Mouse (Mus musculus) embryonic facial prominence, embryonic 12.5 days (tissue): ENCODE results near the gene Slc5a2. TPM values are rescaled to one million over a fixed set of nuclear protein-coding genes. Genes with fewer than 3 reads are reported as not detected.

Source experiments
- ATAC-seq: fragments of 200-750 bp; cut with Nextera tagmentation; 2 replicates; pipeline ENCODE4 v1.8.0; 2017; ENCODE audit not compliant: insufficient number of reproducible peaks, insufficient read depth, low FRiP score, low TSS enrichment
- H3K27ac ChIP-seq: fragments of 300-500 bp; sonication (generic); 2 replicates; pipeline ENCODE4 v1.5.1; 2016; ENCODE audit warnings: mild to moderate bottlenecking
- H3K27me3 ChIP-seq: fragments of 300-500 bp; sonication (generic); 2 replicates; pipeline ENCODE4 v1.6.1; 2016; ENCODE audit warnings: mild to moderate bottlenecking, moderate library complexity
- H3K36me3 ChIP-seq: fragments of 300-500 bp; sonication (generic); 2 replicates; pipeline ENCODE4 v1.6.1; 2016; ENCODE audit warnings: mild to moderate bottlenecking
- H3K4me1 ChIP-seq: fragments of 300-500 bp; sonication (generic); 2 replicates; pipeline ENCODE4 v1.6.1; 2016
- H3K4me2 ChIP-seq: fragments of 300-500 bp; sonication (generic); replicated peaks from 2 replicates; pipeline ENCODE4 v1.6.1; 2016; ENCODE audit warnings: mild to moderate bottlenecking, moderate library complexity
- H3K4me3 ChIP-seq: fragments of 300-500 bp; sonication (generic); 2 replicates; pipeline ENCODE4 v1.5.1; 2016; ENCODE audit warnings: mild to moderate bottlenecking
- H3K9ac ChIP-seq: fragments of 300-500 bp; sonication (generic); 2 replicates; pipeline ENCODE4 v1.6.1; 2016; ENCODE audit warnings: mild to moderate bottlenecking, moderate library complexity
- H3K9me3 ChIP-seq: fragments of 300-500 bp; sonication (generic); 2 replicates; pipeline ENCODE4 v1.6.1; 2016; ENCODE audit warnings: mild to moderate bottlenecking, moderate library complexity
- WGBS: fragments of 180-500 bp; shearing (Covaris S2); methylation state at CpG from one replicate; pipeline ENCODE4 v1.1.7; 2016; 5-methylcytosine and 5-hydroxymethylcytosine counted together
- polyA plus RNA-seq: library from polyadenylated mRNA; unstranded; fragments of >200 nt; fragmentation: Nextera tagmentation; extraction: Ambion mirVana; gene quantifications from 2 replicates; pipeline ENCODE4 v1.2.1, GENCODE M21; 2016

Gene Slc5a2
- polyA plus RNA-seq, 1 experiment from 2014 or later: 0.35 TPM

GRCm38 (mm10) chr7:128304198-128304597 is 38.7 kb downstream of the Slc5a2 start:
- H3K9me3 ChIP-seq: no peaks in the 10 kb centered on the region
- no peak overlapping the region for H3K9ac ChIP-seq
- H3K4me2 ChIP-seq: no peak overlapping the region
- 52% methylated on average over 6 of the region's 6 CpGs for WGBS
- no peak overlapping the region for H3K4me3 ChIP-seq
- H3K27me3 ChIP-seq: no peaks in the 10 kb centered on the region
- H3K36me3 ChIP-seq: no peaks in the 10 kb centered on the region
- ATAC-seq: no peak
- no peak overlapping the region for H3K27ac ChIP-seq
- H3K4me1 ChIP-seq: peaks cover 16% of the 10 kb centered on the region; the same call in 1 of the 2 replicates

DNA sequence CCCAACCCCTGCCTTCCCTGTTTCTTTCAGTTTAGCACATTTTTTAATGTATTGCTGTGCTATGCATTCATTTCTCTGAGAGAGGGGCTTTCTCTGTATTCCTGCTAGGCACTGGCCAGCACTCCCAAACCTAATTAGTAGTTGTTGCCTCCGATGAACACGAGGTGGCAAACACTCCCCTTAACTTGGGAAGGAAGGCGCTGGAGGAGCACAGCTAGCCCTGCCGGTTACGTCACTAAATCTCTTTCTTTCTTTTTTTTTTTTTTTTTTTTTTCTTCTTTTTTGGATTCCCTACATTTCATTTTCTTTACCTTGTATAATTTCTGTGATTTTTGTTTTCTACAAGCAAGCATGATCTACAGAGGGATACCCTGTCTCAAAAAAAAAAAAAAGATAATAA is 39.5 kb downstream of the Slc5a2 start:
- Histone ChIP-seq H3K9ac (no peak overlapping the region), H3K27ac (no peak overlapping the region), H3K4me1 (peaks cover 20% of the 10 kb centered on the region; the same call in 1 of the 2 replicates), H3K4me3 (no peak overlapping the region), H3K27me3 (no peaks in the 10 kb centered on the region), H3K9me3 (no peaks in the 10 kb centered on the region), H3K36me3 (no peaks in the 10 kb centered on the region), H3K4me2 (no peak overlapping the region)
- WGBS: 11% methylated on average over 5 of the region's 5 CpGs
- ATAC-seq: no peak

- Histone ChIP-seq H3K4me1 (peaks cover 16% of the 10 kb centered on the region; the same call in 1 of the 2 replicates), H3K27ac (no peak overlapping the region), H3K4me3 (no peak overlapping the region), H3K4me2 (no peak overlapping the region), H3K27me3 (no peaks in the 10 kb centered on the region), H3K36me3 (no peaks in the 10 kb centered on the region), H3K9me3 (no peaks in the 10 kb centered on the region), H3K9ac (no peak overlapping the region)
- ATAC-seq: no peak
Measured at GRCm38 (mm10) chr7:128307851-128308250, 42.4 kb downstream of the Slc5a2 start.

- H3K9me3 ChIP-seq: no peaks in the 10 kb centered on the region
- no peak overlapping the region for H3K4me3 ChIP-seq
- no peaks in the 10 kb centered on the region for H3K36me3 ChIP-seq
- H3K4me2 ChIP-seq: no peak overlapping the region
- H3K9ac ChIP-seq: no peak overlapping the region
- H3K27me3 ChIP-seq: no peaks in the 10 kb centered on the region
- 73% methylated on average over 3 of the region's 3 CpGs for WGBS
- H3K27ac ChIP-seq: no peak overlapping the region
- ATAC-seq: no peak
- peaks cover 15% of the 10 kb centered on the region; the same call in 1 of the 2 replicates for H3K4me1 ChIP-seq
Measured at GRCm38 (mm10) chr7:128309216-128309615, 43.8 kb downstream of the Slc5a2 start.

GRCm38 (mm10) chr7:128309776-128310175 is 44.3 kb downstream of the Slc5a2 start:
- H3K36me3 ChIP-seq: no peaks in the 10 kb centered on the region
- WGBS: 91% methylated on average over 1 of the region's 1 CpGs
- peaks cover 11% of the 10 kb centered on the region; the same call in 1 of the 2 replicates for H3K4me1 ChIP-seq
- no peaks in the 10 kb centered on the region for H3K27me3 ChIP-seq
- H3K9me3 ChIP-seq: no peaks in the 10 kb centered on the region
- H3K27ac ChIP-seq: no peak overlapping the region
- H3K9ac ChIP-seq: no peak overlapping the region
- ATAC-seq: no peak
- H3K4me3 ChIP-seq: no peak overlapping the region
- no peak overlapping the region for H3K4me2 ChIP-seq

DNA sequence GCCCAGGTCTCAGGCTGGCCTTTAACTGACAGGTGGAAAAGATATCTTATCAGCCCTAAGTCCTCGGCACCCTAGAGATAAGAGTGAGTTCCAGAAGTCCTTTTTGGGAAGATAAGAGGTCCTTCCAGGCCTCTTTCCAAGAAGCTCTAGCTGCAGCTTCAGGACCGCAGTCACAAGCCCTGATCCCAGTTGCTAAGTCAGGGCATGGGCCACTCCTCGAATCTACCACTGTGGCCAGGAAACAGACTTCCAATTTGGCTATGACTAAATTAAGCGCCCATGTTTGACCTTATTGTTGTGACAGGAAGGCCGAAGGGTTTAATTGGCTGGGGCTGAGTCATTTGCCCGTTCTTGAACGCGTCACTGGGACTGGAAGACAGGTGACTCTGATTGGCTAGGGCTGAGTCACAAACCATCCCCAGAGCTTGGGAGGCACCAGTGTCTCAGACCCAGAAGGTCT is 44.8 kb downstream of the Slc5a2 start:
- Histone ChIP-seq H3K9ac (no peak overlapping the region), H3K27me3 (no peaks in the 10 kb centered on the region), H3K4me1 (peaks cover 10% of the 10 kb centered on the region; the same call in 1 of the 2 replicates), H3K9me3 (no peaks in the 10 kb centered on the region), H3K36me3 (no peaks in the 10 kb centered on the region), H3K4me2 (no peak overlapping the region), H3K27ac (no peak overlapping the region), H3K4me3 (no peak overlapping the region)
- WGBS: 56% methylated on average over 8 of the region's 8 CpGs
- ATAC-seq: no peak

DNA sequence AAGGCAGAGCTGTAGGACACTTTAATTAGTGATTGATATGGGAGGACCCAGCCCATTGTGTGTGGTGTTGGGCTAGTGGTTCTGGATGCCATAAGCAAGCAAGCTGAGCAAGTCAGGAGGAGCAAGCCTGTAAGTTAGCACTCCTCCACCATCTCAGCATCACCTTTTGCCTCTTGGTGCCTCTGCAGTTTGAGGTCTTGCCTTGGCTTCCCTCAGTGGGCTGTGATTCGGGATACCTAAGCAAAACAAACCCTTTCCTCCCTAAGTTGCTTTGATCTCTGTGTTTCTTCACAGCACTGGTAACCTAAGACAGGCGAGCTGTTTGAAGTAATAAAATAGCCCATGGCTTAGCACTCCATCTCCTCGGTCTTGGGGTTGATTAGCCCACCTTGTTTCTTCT is 45.8 kb downstream of the Slc5a2 start:
- no peak for ATAC-seq
- 51% methylated on average over 3 of the region's 3 CpGs for WGBS
- Histone ChIP-seq H3K27ac (no peak overlapping the region), H3K9ac (no peak overlapping the region), H3K4me1 (peaks cover 10% of the 10 kb centered on the region; the same call in 1 of the 2 replicates), H3K4me2 (no peak overlapping the region), H3K4me3 (no peak overlapping the region), H3K36me3 (no peaks in the 10 kb centered on the region), H3K27me3 (no peaks in the 10 kb centered on the region), H3K9me3 (no peaks in the 10 kb centered on the region)

GRCm38 (mm10) chr7:128311811-128312210 is 46.4 kb downstream of the Slc5a2 start:
- no peak overlapping the region for H3K9ac ChIP-seq
- H3K4me3 ChIP-seq: no peak overlapping the region
- H3K36me3 ChIP-seq: no peaks in the 10 kb centered on the region
- no peaks in the 10 kb centered on the region for H3K9me3 ChIP-seq
- H3K4me1 ChIP-seq: peaks cover 10% of the 10 kb centered on the region; the same call in 1 of the 2 replicates
- no peaks in the 10 kb centered on the region for H3K27me3 ChIP-seq
- no peak for ATAC-seq
- WGBS: 78% methylated on average over 8 of the region's 8 CpGs
- H3K27ac ChIP-seq: no peak overlapping the region
- no peak overlapping the region for H3K4me2 ChIP-seq

DNA sequence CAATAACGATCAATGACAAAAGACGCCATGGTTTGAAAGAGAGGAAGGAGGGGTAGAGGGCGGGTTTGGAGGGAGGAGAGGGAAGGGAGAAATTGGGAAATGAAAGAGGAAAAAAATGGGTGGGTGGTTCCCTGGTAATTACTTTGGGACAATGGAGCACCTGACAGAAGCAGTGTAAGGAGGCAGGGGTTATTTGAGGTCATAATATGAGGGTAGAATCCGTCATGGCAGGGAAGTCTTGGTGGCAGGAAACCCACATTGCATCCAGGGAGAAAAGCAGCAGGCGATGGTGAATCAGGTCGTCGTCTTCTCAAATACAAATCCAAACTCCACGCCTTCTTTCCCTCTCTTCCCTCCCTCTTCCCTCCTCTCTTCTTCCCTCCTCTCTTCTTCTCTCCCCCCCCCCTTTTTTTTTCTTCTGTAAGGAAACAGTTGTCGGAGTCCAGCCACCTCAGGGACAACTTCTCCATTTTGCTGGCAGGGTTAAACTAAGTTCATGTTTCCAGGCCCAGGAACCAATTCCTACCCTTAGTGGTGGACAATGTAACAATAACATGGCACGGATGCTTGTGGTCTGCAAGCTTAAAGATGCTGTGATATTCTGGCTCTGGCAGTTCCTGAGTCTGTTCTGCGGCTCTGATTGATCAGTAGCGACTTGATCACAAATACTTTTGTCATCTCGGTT is 47.1 kb downstream of the Slc5a2 start:
- Histone ChIP-seq H3K4me1 (peaks cover 10% of the 10 kb centered on the region; the same call in 1 of the 2 replicates), H3K36me3 (no peaks in the 10 kb centered on the region), H3K27me3 (no peaks in the 10 kb centered on the region), H3K4me2 (no peak overlapping the region), H3K27ac (no peak overlapping the region), H3K4me3 (no peak overlapping the region), H3K9me3 (no peaks in the 10 kb centered on the region), H3K9ac (no peak overlapping the region)
- ATAC-seq: no peak
- 81% methylated on average over 13 of the region's 13 CpGs for WGBS

- 90% methylated on average over 2 of the region's 2 CpGs for WGBS
- no peak overlapping the region for H3K9ac ChIP-seq
- peaks cover 14% of the 10 kb centered on the region; the same call in 1 of the 2 replicates for H3K4me1 ChIP-seq
- no peak for ATAC-seq
- H3K27me3 ChIP-seq: no peaks in the 10 kb centered on the region
- no peak overlapping the region for H3K4me2 ChIP-seq
- H3K27ac ChIP-seq: no peak overlapping the region
- H3K9me3 ChIP-seq: no peaks in the 10 kb centered on the region
- H3K36me3 ChIP-seq: no peaks in the 10 kb centered on the region
- no peak overlapping the region for H3K4me3 ChIP-seq
Measured at GRCm38 (mm10) chr7:128313601-128314000, 48.1 kb downstream of the Slc5a2 start.

- Histone ChIP-seq H3K4me1 (peaks cover 7% of the 10 kb centered on the region; the same call in 1 of the 2 replicates), H3K4me3 (no peak overlapping the region), H3K36me3 (no peaks in the 10 kb centered on the region), H3K27me3 (no peaks in the 10 kb centered on the region), H3K9me3 (no peaks in the 10 kb centered on the region), H3K27ac (no peak overlapping the region), H3K9ac (no peak overlapping the region), H3K4me2 (no peak overlapping the region)
- WGBS: 78% methylated on average over 7 of the region's 7 CpGs
- ATAC-seq: no peak
Measured at GRCm38 (mm10) chr7:128314491-128314890, 49.0 kb downstream of the Slc5a2 start.

GRCm38 (mm10) chr7:128317011-128317410 is 51.6 kb downstream of the Slc5a2 start:
- H3K9ac ChIP-seq: no peak overlapping the region
- H3K4me1 ChIP-seq: peaks cover 16% of the 10 kb centered on the region
- 59% methylated on average over 4 of the region's 4 CpGs for WGBS
- ATAC-seq: no peak
- no peaks in the 10 kb centered on the region for H3K9me3 ChIP-seq
- no peak overlapping the region for H3K27ac ChIP-seq
- H3K27me3 ChIP-seq: no peaks in the 10 kb centered on the region
- no peak overlapping the region for H3K4me2 ChIP-seq
- no peaks in the 10 kb centered on the region for H3K36me3 ChIP-seq
- no peak overlapping the region for H3K4me3 ChIP-seq
